In the genomic region with DNA sequence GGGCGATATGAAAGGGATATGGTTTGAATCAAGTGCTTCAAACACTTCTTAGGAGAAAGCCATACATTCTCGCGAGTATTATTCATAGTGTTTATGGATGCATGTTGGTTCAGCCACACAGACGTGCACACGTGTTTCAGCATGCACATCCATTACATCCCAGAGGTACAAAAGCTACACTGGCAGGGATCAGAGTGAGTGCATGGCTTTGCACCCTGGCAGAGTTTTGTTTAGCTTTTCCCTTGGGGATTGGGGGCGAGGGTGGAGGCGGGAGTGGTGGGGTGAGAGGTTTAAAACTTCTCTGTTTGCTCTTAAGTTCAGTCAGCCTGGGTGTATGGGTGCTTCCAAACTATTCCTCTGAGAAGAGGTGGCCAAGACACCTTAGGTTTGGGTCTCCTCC, we compare ENCODE assay signal across 9 mouse cellular contexts. TPM values are rescaled to one million over a fixed set of nuclear protein-coding genes. Genes with fewer than 3 reads are reported as not detected.
DNase-seq lines count a peak whose midpoint lies in the region; ATAC-seq and TF ChIP-seq lines count a peak whose summit lies in the region.
"Had no signal": no experiment of that assay in that cellular context is flagged by ENCODE, and none has a peak within 500 bp of the region (broad histone marks: within the 10 kb centered on the region; RNA-seq: fewer than 3 reads in every experiment).

No protein-coding gene starts in this region.

- H3K36me3 ChIP-seq in kidney, embryonic 15.5 days = no peaks in the 10 kb centered on the region
- no peaks in the 10 kb centered on the region for H3K36me3 ChIP-seq in embryonic facial prominence, embryonic 13.5 days
- no peaks in the 10 kb centered on the region for H3K36me3 ChIP-seq in intestine, embryonic 16.5 days (ENCODE audit: control insufficient read depth, insufficient read depth, low read length)
- H3K36me3 ChIP-seq in neural tube, embryonic 11.5 days (ENCODE audit: control insufficient read depth, insufficient read depth, low read length) = no peaks in the 10 kb centered on the region

- 6% methylated on average over 7 of the region's 7 CpGs for WGBS in kidney, embryonic 15.5 days
- 4% methylated on average over 7 of the region's 7 CpGs for WGBS in embryonic facial prominence, embryonic 13.5 days
- WGBS in intestine, embryonic 16.5 days = 2% methylated on average over 7 of the region's 7 CpGs
- WGBS in neural tube, embryonic 11.5 days = 7% methylated on average over 7 of the region's 7 CpGs
- 4% methylated on average over 7 of the region's 7 CpGs for whole genome bisulfite sequencing in cerebellum, adult 2 months

- DNase-seq in kidney, postnatal 36 days = no peak
- peak; percentile 32 for DNase-seq in neural tube, embryonic 11.5 days (ENCODE audit: low spot score)
- no peak for DNase-seq in cerebellum, adult 2 months
- no peak for DNase-seq in spleen, adult 12 weeks (ENCODE audit: low spot score)
- DNase-seq in ovary, adult 18-20 months (ENCODE audit: low spot score) = no peak

- TF ChIP-seq CTCF in cerebellum, adult 2 months (IDR thresholded peaks at IDR 0.05; ENCODE audit: borderline replicate concordance, insufficient read depth, low read depth, low read length) = no peak

- H3K9me3 ChIP-seq in kidney, embryonic 15.5 days (replicated peaks) = no peaks in the 10 kb centered on the region
- no peaks in the 10 kb centered on the region for H3K9me3 ChIP-seq in embryonic facial prominence, embryonic 13.5 days
- no peaks in the 10 kb centered on the region for H3K9me3 ChIP-seq in intestine, embryonic 16.5 days (ENCODE audit: control insufficient read depth, low read length)
- no peaks in the 10 kb centered on the region for H3K9me3 ChIP-seq in neural tube, embryonic 11.5 days (ENCODE audit: control insufficient read depth, low read length)

- H3K27ac ChIP-seq in kidney, embryonic 15.5 days = no peak overlapping the region
- no peak overlapping the region for H3K27ac ChIP-seq in embryonic facial prominence, embryonic 13.5 days
- no peak overlapping the region for H3K27ac ChIP-seq in intestine, embryonic 16.5 days (ENCODE audit: low read length)
- no peak overlapping the region for H3K27ac ChIP-seq in neural tube, embryonic 11.5 days (ENCODE audit: low read depth, low read length)
- no peak overlapping the region for H3K27ac ChIP-seq in cerebellum, adult 2 months (ENCODE audit: insufficient read depth, low read length)

- ATAC-seq in kidney, embryonic 15.5 days (replicated peaks; ENCODE audit: low FRiP score) = no peak
- peak; percentile 8; the same call in 1 of the 2 replicates for ATAC-seq in embryonic facial prominence, embryonic 13.5 days (ENCODE audit: insufficient number of reproducible peaks, insufficient read depth, low FRiP score, low TSS enrichment, low read depth)
- no peak for ATAC-seq in intestine, embryonic 16.5 days
- no peak for ATAC-seq in neural tube, embryonic 11.5 days (ENCODE audit: insufficient read depth, low FRiP score, low TSS enrichment)

- peak overlapping the region; percentile 83 for H3K9ac ChIP-seq in kidney, embryonic 15.5 days
- peak overlapping the region; percentile 86 for H3K9ac ChIP-seq in embryonic facial prominence, embryonic 13.5 days
- H3K9ac ChIP-seq in intestine, embryonic 16.5 days (ENCODE audit: low read depth, low read length) = peak overlapping the region; percentile 93
- 0 out of 2 replicates have a peak overlapping the region, but pooled peaks have one; percentile 73 for H3K9ac ChIP-seq in neural tube, embryonic 11.5 days (ENCODE audit: low read length)

- peak overlapping the region; percentile 79 for H3K4me3 ChIP-seq in kidney, embryonic 15.5 days (replicated peaks)
- H3K4me3 ChIP-seq in embryonic facial prominence, embryonic 13.5 days = peak overlapping the region; percentile 79
- peak overlapping the region; percentile 82 for H3K4me3 ChIP-seq in intestine, embryonic 16.5 days (ENCODE audit: low read length)
- peak overlapping the region; percentile 71 for H3K4me3 ChIP-seq in neural tube, embryonic 11.5 days (ENCODE audit: low read depth, low read length)
- H3K4me3 ChIP-seq in cerebellum, adult 2 months (replicated peaks; ENCODE audit: insufficient read depth, low read depth, low read length) = no peak overlapping the region

- TF ChIP-seq POLR2A in cerebellum, adult 2 months (IDR thresholded peaks at IDR 0.05; ENCODE audit: borderline replicate concordance, insufficient read depth, low read length) = no peak

- peaks cover 35% of the 10 kb centered on the region for H3K27me3 ChIP-seq in kidney, embryonic 15.5 days
- peaks cover 20% of the 10 kb centered on the region for H3K27me3 ChIP-seq in embryonic facial prominence, embryonic 13.5 days
- peaks cover 6% of the 10 kb centered on the region; the same call in 1 of the 2 replicates for H3K27me3 ChIP-seq in intestine, embryonic 16.5 days (replicated peaks; ENCODE audit: control insufficient read depth, insufficient read depth, low read length)
- H3K27me3 ChIP-seq in neural tube, embryonic 11.5 days (ENCODE audit: control insufficient read depth, insufficient read depth, low read length) = peaks cover 24% of the 10 kb centered on the region
- H3K27me3 ChIP-seq in cerebellum, adult 2 months (ENCODE audit: control insufficient read depth, insufficient read depth, low read length) = no peaks in the 10 kb centered on the region; the same call in 1 of the 2 replicates

- peaks cover 23% of the 10 kb centered on the region for H3K4me1 ChIP-seq in kidney, embryonic 15.5 days
- peaks cover 17% of the 10 kb centered on the region for H3K4me1 ChIP-seq in embryonic facial prominence, embryonic 13.5 days
- H3K4me1 ChIP-seq in intestine, embryonic 16.5 days (ENCODE audit: control insufficient read depth, insufficient read depth, low read length) = peaks cover 10% of the 10 kb centered on the region
- H3K4me1 ChIP-seq in neural tube, embryonic 11.5 days (ENCODE audit: control insufficient read depth, insufficient read depth, low read length) = peaks cover 3% of the 10 kb centered on the region; the same call in 1 of the 2 replicates
- H3K4me1 ChIP-seq in cerebellum, adult 2 months (ENCODE audit: control insufficient read depth, insufficient read depth, low read length) = no peaks in the 10 kb centered on the region

- peak overlapping the region; percentile 87 for H3K4me2 ChIP-seq in kidney, embryonic 15.5 days
- H3K4me2 ChIP-seq in embryonic facial prominence, embryonic 13.5 days = peak overlapping the region; percentile 90
- H3K4me2 ChIP-seq in intestine, embryonic 16.5 days (ENCODE audit: low read depth, low read length) = peak overlapping the region; percentile 97
- H3K4me2 ChIP-seq in neural tube, embryonic 11.5 days (ENCODE audit: low read depth) = peak overlapping the region; percentile 91

RNA-seq across cellular contexts. Expression of gene Prkch, which starts 1.3 kb away (rescaled TPM):
- 10.9 and 11.9 TPM in 2 replicates for polyA plus RNA-seq in kidney, embryonic 15.5 days (2015; fragmentation: Nextera tagmentation; extraction: Ambion mirVana)
- polyA plus RNA-seq in embryonic facial prominence, embryonic 13.5 days (2015; fragmentation: Nextera tagmentation; extraction: Ambion mirVana) = 13.0 and 13.3 TPM in 2 replicates
- 4.0 and 4.7 TPM in 2 replicates for polyA plus RNA-seq in intestine, embryonic 16.5 days (2015; fragmentation: Nextera tagmentation; extraction: Ambion mirVana)
- polyA plus RNA-seq in neural tube, embryonic 11.5 days (2014; fragmentation: Nextera tagmentation; extraction: Ambion mirVana) = 11.0 and 11.7 TPM in 2 replicates
- polyA plus RNA-seq in cerebellum, adult 2 months (2012; rRNA removed) = 3.2 and 3.4 TPM in 2 replicates

RNA-seq across cellular contexts. Expression of gene Tmem30b, which starts 39.7 kb away (rescaled TPM):
- 9.8 and 11.6 TPM in 2 replicates for polyA plus RNA-seq in kidney, embryonic 15.5 days (2015; fragmentation: Nextera tagmentation; extraction: Ambion mirVana)
- 13.6 and 16.1 TPM in 2 replicates for polyA plus RNA-seq in embryonic facial prominence, embryonic 13.5 days (2015; fragmentation: Nextera tagmentation; extraction: Ambion mirVana)
- 82.9 and 91.2 TPM in 2 replicates for polyA plus RNA-seq in intestine, embryonic 16.5 days (2015; fragmentation: Nextera tagmentation; extraction: Ambion mirVana)
- 2.3 and 2.6 TPM in 2 replicates for polyA plus RNA-seq in neural tube, embryonic 11.5 days (2014; fragmentation: Nextera tagmentation; extraction: Ambion mirVana)
- polyA plus RNA-seq in cerebellum, adult 2 months (2012; rRNA removed) = 0.62 and 0.97 TPM in 2 replicates
- polyA plus RNA-seq: erythroblast, embryonic 14.5 days had no signal
